Mouse (Mus musculus) ES-E14 (cell line): Measurements from ENCODE around the gene Ceacam9.

Experiments used
- CHD2 ChIP-seq: IDR thresholded peaks from 2 replicates; pipeline ENCODE4 v1.6.1; 2014; ENCODE audit warnings: mild to moderate bottlenecking, low read depth, low read length, inconsistent platforms
- HCFC1 ChIP-seq: IDR thresholded peaks from 2 replicates; pipeline ENCODE4 v1.6.1; 2012; ENCODE audit warnings: low read length, inconsistent platforms, borderline replicate concordance; ENCODE audit not compliant: insufficient read depth
- MAFK ChIP-seq: IDR thresholded peaks from 2 replicates; pipeline ENCODE4 v1.6.1; 2014; ENCODE audit warnings: mild to moderate bottlenecking, low read depth, low read length, inconsistent platforms; ENCODE audit not compliant: insufficient read depth
- ZC3H11A ChIP-seq: IDR thresholded peaks from 2 replicates; pipeline ENCODE4 v1.6.1; 2012; ENCODE audit warnings: low read depth, mild to moderate bottlenecking, inconsistent platforms, low read length, borderline replicate concordance
- ZNF384 ChIP-seq: IDR thresholded peaks from 2 replicates; pipeline ENCODE4 v1.6.1; 2012; ENCODE audit warnings: low read depth, low read length, inconsistent platforms

- TF ChIP-seq ZNF384: no peak
- no peak for TF ChIP-seq ZC3H11A
- no peak for TF ChIP-seq MAFK
- no peak for TF ChIP-seq CHD2
- no peak for TF ChIP-seq HCFC1
These were observed 33.8 kb downstream of the Ceacam9 start for GRCm38 (mm10) chr7:16755362-16756017.
